Mouse (Mus musculus) adrenal gland, adult 8-10 months (tissue): ENCODE data around the gene Hes2. TPM values are rescaled to one million over a fixed set of nuclear protein-coding genes. Genes with fewer than 3 reads are reported as not detected.

Experiments
- DNase-seq: peaks from one replicate; pipeline ENCODE4 v3.0.0; 2022
- total RNA-seq, 4 experiments: library from RNA; stranded (reverse); gene quantifications; 2 replicates each; pipeline ENCODE4 v1.2.4; 2022

Gene Hes2
- total RNA-seq, result not detected

GRCm38 (mm10) chr4:152158585-152159284, at the start of gene Hes2:
Gene Hes2, plus strand, starts transcription at chr4:152158867.
- no peak for DNase-seq

GRCm38 (mm10) chr4:152109509-152109908, 49.2 kb upstream of the Hes2 start:
- no peak for DNase-seq

- DNase-seq, result no peak
Measured at GRCm38 (mm10) chr4:152110689-152111088, 48.0 kb upstream of the Hes2 start.

GRCm38 (mm10) chr4:152112329-152112728, 46.3 kb upstream of the Hes2 start:
- no peak for DNase-seq

GRCm38 (mm10) chr4:152114080-152114479, 44.6 kb upstream of the Hes2 start:
- DNase-seq, result no peak

- DNase-seq, result no peak
Measured at GRCm38 (mm10) chr4:152115921-152116612, 42.6 kb upstream of the Hes2 start, which contains the start of gene Tnfrsf25. Gene Tnfrsf25, plus strand, starts transcription at chr4:152115934.

GRCm38 (mm10) chr4:152117538-152117937, 41.1 kb upstream of the Hes2 start:
- no peak for DNase-seq

GRCm38 (mm10) chr4:152119396-152120292, 39.0 kb upstream of the Hes2 start:
- DNase-seq, result no peak

GRCm38 (mm10) chr4:152120311-152121182, 38.1 kb upstream of the Hes2 start:
- DNase-seq, result no peak

GRCm38 (mm10) chr4:152121183-152121505, 37.5 kb upstream of the Hes2 start:
- DNase-seq, result no peak

GRCm38 (mm10) chr4:152124361-152124961, 34.2 kb upstream of the Hes2 start:
- no peak for DNase-seq

- no peak for DNase-seq
Measured at GRCm38 (mm10) chr4:152125161-152126025, 33.3 kb upstream of the Hes2 start.

GRCm38 (mm10) chr4:152126026-152126920, 32.4 kb upstream of the Hes2 start:
- no peak for DNase-seq

GRCm38 (mm10) chr4:152127884-152128283, 30.8 kb upstream of the Hes2 start:
- no peak for DNase-seq

- no peak for DNase-seq
Measured at GRCm38 (mm10) chr4:152128784-152129183, 29.9 kb upstream of the Hes2 start.

- no peak for DNase-seq
Measured at GRCm38 (mm10) chr4:152129395-152129930, 29.2 kb upstream of the Hes2 start.

- no peak for DNase-seq
Measured at GRCm38 (mm10) chr4:152130771-152131653, 27.7 kb upstream of the Hes2 start.
